Mouse (Mus musculus) thymus, adult 2 months (tissue): ENCODE measurements around the gene Raly.

Experiments used
- CTCF ChIP-seq: fragments of 200-500 bp; IDR thresholded peaks from 2 replicates; pipeline ENCODE4 v1.5.1; 2012; ENCODE audit warnings: mild to moderate bottlenecking, control low read depth, low read length, moderate library complexity, borderline replicate concordance; ENCODE audit not compliant: control insufficient read depth, poor library complexity, insufficient read depth; ENCODE audit errors: extremely low read depth
- POLR2A ChIP-seq: fragments of 200-500 bp; IDR thresholded peaks from 2 replicates; pipeline ENCODE4 v1.6.1; 2012; ENCODE audit warnings: mild to moderate bottlenecking, low read length, control low read depth, moderate library complexity; ENCODE audit not compliant: control insufficient read depth, poor library complexity, insufficient read depth; ENCODE audit errors: extremely low read depth

- TF ChIP-seq CTCF (no peak), POLR2A (no peak)
Observed at GRCm38 (mm10) chr2:154785284-154785683, 5.6 kb upstream of the Raly start.
